In genomic region chr3:101595866-101596630, GRCm38 (mm10) we compare ENCODE assay signal across 8 mouse cellular contexts. TPM values are rescaled to one million over a fixed set of nuclear protein-coding genes. Genes with fewer than 3 reads are reported as not detected.
A peak's percentile ranks its signal among the peaks of the same experiment; 100 is the strongest.
DNase-seq lines count a peak whose midpoint lies in the region; ATAC-seq and TF ChIP-seq lines count a peak whose summit lies in the region.

No protein-coding gene starts in this region.

- H3K9ac ChIP-seq in hindbrain, embryonic 12.5 days = no peak overlapping the region
- no peak overlapping the region for H3K9ac ChIP-seq in hindbrain, embryonic 11.5 days (ENCODE audit: low read depth, low read length)
- no peak overlapping the region for H3K9ac ChIP-seq in forebrain, embryonic 12.5 days
- no peak overlapping the region; the same call in 1 of the 2 replicates for H3K9ac ChIP-seq in limb, embryonic 15.5 days

- H3K9me3 ChIP-seq in hindbrain, embryonic 12.5 days (replicated peaks) = no peaks in the 10 kb centered on the region
- no peaks in the 10 kb centered on the region for H3K9me3 ChIP-seq in hindbrain, embryonic 11.5 days (ENCODE audit: control insufficient read depth, low read length)
- H3K9me3 ChIP-seq in forebrain, embryonic 12.5 days = no peaks in the 10 kb centered on the region
- no peaks in the 10 kb centered on the region for H3K9me3 ChIP-seq in limb, embryonic 15.5 days

- WGBS in hindbrain, embryonic 12.5 days = 77% methylated on average over 14 of the region's 14 CpGs
- 77% methylated on average over 14 of the region's 14 CpGs for WGBS in hindbrain, embryonic 11.5 days
- 79% methylated on average over 14 of the region's 14 CpGs for WGBS in forebrain, embryonic 12.5 days
- WGBS in limb, embryonic 15.5 days = 71% methylated on average over 14 of the region's 14 CpGs

- no peak for ATAC-seq in hindbrain, embryonic 12.5 days (ENCODE audit: low FRiP score)
- ATAC-seq in hindbrain, embryonic 11.5 days (ENCODE audit: low FRiP score) = no peak
- ATAC-seq in Patski = peak; percentile 44
- ATAC-seq in forebrain, embryonic 12.5 days (ENCODE audit: low FRiP score) = no peak
- ATAC-seq in limb, embryonic 15.5 days (ENCODE audit: insufficient number of reproducible peaks, low FRiP score, low TSS enrichment, low read depth) = no peak

- CTCF ChIA-PET in Patski (lab: Charles Lee) = interaction anchor here (0.9 to 4.4 kb wide), 6 partner anchors 12 to 211 kb away, joined by 3 to 22 read pairs (median 3); no protein-coding TSS in a partner anchor

- POLR2A ChIA-PET in Patski (lab: Charles Lee) = interaction anchor here (0.9 to 13.4 kb wide), 4 partner anchors 13 to 95 kb away, joined by 3 to 287 read pairs (median 4); no protein-coding TSS in a partner anchor

- no peak overlapping the region for H3K4me2 ChIP-seq in hindbrain, embryonic 12.5 days (replicated peaks)
- H3K4me2 ChIP-seq in hindbrain, embryonic 11.5 days (replicated peaks; ENCODE audit: low read depth, low read length) = no peak overlapping the region
- no peak overlapping the region for H3K4me2 ChIP-seq in forebrain, embryonic 12.5 days
- H3K4me2 ChIP-seq in limb, embryonic 15.5 days = no peak overlapping the region

- peak overlapping the region; percentile 60 for H3K27ac ChIP-seq in hindbrain, embryonic 12.5 days
- no peak overlapping the region for H3K27ac ChIP-seq in hindbrain, embryonic 11.5 days (ENCODE audit: low read depth, low read length)
- H3K27ac ChIP-seq in forebrain, embryonic 12.5 days = 0 out of 2 replicates have a peak overlapping the region, but pooled peaks have one; percentile 9
- H3K27ac ChIP-seq in limb, embryonic 15.5 days = peak overlapping the region; percentile 34; the same call in 1 of the 2 replicates

- no peak for TF ChIP-seq CTCF in Patski (IDR thresholded peaks at IDR 0.05)

- H3K36me3 ChIP-seq in hindbrain, embryonic 12.5 days = peaks cover 31% of the 10 kb centered on the region
- H3K36me3 ChIP-seq in hindbrain, embryonic 11.5 days (ENCODE audit: control insufficient read depth, insufficient read depth, low read length) = 0 out of 2 replicates have a peak, but pooled peaks cover 2% of the 10 kb centered on the region
- H3K36me3 ChIP-seq in forebrain, embryonic 12.5 days (replicated peaks) = peaks cover 36% of the 10 kb centered on the region
- H3K36me3 ChIP-seq in limb, embryonic 15.5 days = peaks cover 38% of the 10 kb centered on the region

- H3K27me3 ChIP-seq in hindbrain, embryonic 12.5 days = no peaks in the 10 kb centered on the region
- H3K27me3 ChIP-seq in hindbrain, embryonic 11.5 days (ENCODE audit: control insufficient read depth, insufficient read depth, low read length) = no peaks in the 10 kb centered on the region
- no peaks in the 10 kb centered on the region for H3K27me3 ChIP-seq in Patski
- H3K27me3 ChIP-seq in forebrain, embryonic 12.5 days = no peaks in the 10 kb centered on the region
- H3K27me3 ChIP-seq in limb, embryonic 15.5 days = no peaks in the 10 kb centered on the region

- no peak for DNase-seq in hindbrain, embryonic 11.5 days (ENCODE audit: low spot score)
- no peak for DNase-seq in Patski (ENCODE audit: low read depth, low spot score)
- no peak for DNase-seq in T-cell, adult 2 months (ENCODE audit: low spot score)
- no peak for DNase-seq in embryo, embryonic 9.5 days (ENCODE audit: extremely low spot score)
- no peak for DNase-seq in gastrocnemius, adult 18-20 months (ENCODE audit: low spot score)

- in situ Hi-C loops in Patski (cut with MboI; ENCODE audit: low pct_unique_long_range_greater_than_20kb) = loop anchor here (5.0 kb wide), 1 partner anchor 211 kb away; no protein-coding TSS in a partner anchor

- no peak overlapping the region for H3K4me3 ChIP-seq in hindbrain, embryonic 12.5 days
- H3K4me3 ChIP-seq in hindbrain, embryonic 11.5 days (ENCODE audit: low read depth, low read length) = no peak overlapping the region
- no peak overlapping the region for H3K4me3 ChIP-seq in forebrain, embryonic 12.5 days (replicated peaks)
- no peak overlapping the region for H3K4me3 ChIP-seq in limb, embryonic 15.5 days

- peaks cover 71% of the 10 kb centered on the region for H3K4me1 ChIP-seq in hindbrain, embryonic 12.5 days
- no peaks in the 10 kb centered on the region; the same call in 1 of the 2 replicates for H3K4me1 ChIP-seq in hindbrain, embryonic 11.5 days (replicated peaks; ENCODE audit: control insufficient read depth, insufficient read depth, low read length)
- peaks cover 63% of the 10 kb centered on the region for H3K4me1 ChIP-seq in forebrain, embryonic 12.5 days
- H3K4me1 ChIP-seq in limb, embryonic 15.5 days = peaks cover 71% of the 10 kb centered on the region

RNA-seq across cellular contexts. Expression of gene Atp1a1, which starts 8.4 kb away (rescaled TPM):
- polyA plus RNA-seq in hindbrain, embryonic 12.5 days (2016; fragmentation: Nextera tagmentation; extraction: Ambion mirVana) = 62.9 and 63.0 TPM in 2 replicates
- 89.9 and 93.0 TPM in 2 replicates for polyA plus RNA-seq in hindbrain, embryonic 11.5 days (2014; fragmentation: Nextera tagmentation; extraction: Ambion mirVana)
- 3,406 TPM for polyA plus RNA-seq in Patski (2021)
- 45.0 and 51.5 TPM in 2 replicates for polyA plus RNA-seq in forebrain, embryonic 12.5 days (2016; fragmentation: Nextera tagmentation; extraction: Ambion mirVana)
- 63.5 and 78.0 TPM in 2 replicates for polyA plus RNA-seq in limb, embryonic 15.5 days (2015; fragmentation: Nextera tagmentation; extraction: Ambion mirVana)
- total RNA-seq in gastrocnemius, adult 18-20 months (2021) = 100 to 1,000 TPM in 1 of 2 experiments, 10 to 100 TPM in 1; 59.0 to 119 TPM

Comparison
In these comparisons a context has a peak if more than half of its experiments do, and no peak if none do; other contexts are left out.
1. RNA of gene Atp1a1, which starts 8.4 kb away (polyA plus RNA-seq): 3,406 TPM in Patski (single experiment); 89.9 to 93.0 TPM in hindbrain, embryonic 11.5 days, 63.5 to 78.0 TPM in limb, embryonic 15.5 days, 62.9 to 63.0 TPM in hindbrain, embryonic 12.5 days and 45.0 to 51.5 TPM in forebrain, embryonic 12.5 days; every median in the first group is over 10 times any median in the second.